Mouse (Mus musculus): Measurements from ENCODE around the gene Olfr147. TPM values are rescaled to one million over a fixed set of nuclear protein-coding genes. Genes with fewer than 3 reads are reported as not detected.

Gene Olfr147
- not detected for polyA plus RNA-seq (2014; fragmentation: Illumina TruSeq; extraction: RNeasy Lipid Tissue Mini Kit (QIAGEN cat#74804); ENCODE audit: low read depth, low replicate concordance)

GRCm38 (mm10) chr9:38401398-38401797 lies at the start of gene Olfr147:
Olfr147 (plus strand) TSS chr9:38401698.

DNA sequence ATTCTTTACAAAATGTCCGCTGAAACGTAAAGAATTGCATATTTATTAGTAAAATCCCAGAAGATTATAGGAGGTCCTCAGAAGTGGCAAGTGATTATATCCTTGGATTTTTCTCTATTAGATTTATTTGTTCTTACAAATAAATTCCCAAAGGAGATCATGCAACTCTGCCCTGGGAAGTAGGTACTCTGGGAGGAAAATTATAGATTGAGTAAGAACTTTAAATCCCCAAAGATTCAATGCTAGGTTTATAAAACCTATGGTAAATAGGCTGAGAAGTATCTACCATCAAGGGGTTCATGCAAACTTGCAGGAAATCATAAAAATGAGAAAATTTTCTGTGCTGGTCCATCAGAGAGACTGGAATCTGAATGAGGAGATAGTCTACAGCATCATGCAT lies 34.9 kb upstream of the Olfr147 start, which contains the start of gene Olfr250:
Gene Olfr250 (plus strand): TSS at position 301 of the 400 bp plus-strand sequence.

DNA sequence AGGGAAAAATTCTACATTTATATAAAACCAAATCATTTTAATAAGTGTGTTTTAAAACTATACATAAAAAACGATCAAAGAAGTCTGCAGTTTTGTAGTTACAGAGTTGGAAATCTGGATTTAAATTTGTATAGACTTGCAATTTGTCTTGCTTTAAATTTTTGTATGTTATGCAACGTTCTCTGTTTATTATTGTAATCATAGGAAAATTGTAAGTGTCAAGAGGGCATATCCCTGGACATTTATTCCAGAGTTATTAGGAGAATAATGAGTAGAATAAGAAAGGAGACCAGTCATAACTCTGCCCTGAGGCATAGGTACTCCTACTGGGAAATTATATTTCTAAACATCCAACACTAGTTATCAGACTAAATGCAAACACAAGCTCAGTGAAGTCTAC lies 24.7 kb upstream of the Olfr147 start, which contains the start of gene Olfr251:
Gene Olfr251 (plus strand): TSS at position 301 of the 400 bp plus-strand sequence.

DNA sequence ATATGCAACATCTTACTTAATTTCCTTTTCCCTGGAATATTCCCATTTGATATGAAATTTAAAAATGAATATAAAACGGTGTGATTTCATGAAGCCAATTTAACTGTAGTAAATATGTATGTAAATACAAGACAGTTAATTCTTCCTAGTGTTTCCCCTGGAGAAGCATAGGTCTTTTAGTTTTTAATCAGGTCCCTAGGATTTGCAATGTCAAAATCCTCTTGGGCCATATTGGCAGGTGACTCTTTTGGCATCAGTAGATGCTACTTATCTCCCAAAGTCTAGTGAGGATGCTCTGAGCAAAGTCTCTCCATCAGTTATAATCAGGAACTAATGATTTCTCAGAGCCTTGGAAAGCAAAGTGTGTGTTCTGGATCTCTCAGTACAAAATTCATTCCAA lies 27.7 kb downstream of the Olfr147 start, which contains the start of gene Olfr901:
Gene Olfr901 (plus strand): TSS at position 301 of the 400 bp plus-strand sequence.

DNA sequence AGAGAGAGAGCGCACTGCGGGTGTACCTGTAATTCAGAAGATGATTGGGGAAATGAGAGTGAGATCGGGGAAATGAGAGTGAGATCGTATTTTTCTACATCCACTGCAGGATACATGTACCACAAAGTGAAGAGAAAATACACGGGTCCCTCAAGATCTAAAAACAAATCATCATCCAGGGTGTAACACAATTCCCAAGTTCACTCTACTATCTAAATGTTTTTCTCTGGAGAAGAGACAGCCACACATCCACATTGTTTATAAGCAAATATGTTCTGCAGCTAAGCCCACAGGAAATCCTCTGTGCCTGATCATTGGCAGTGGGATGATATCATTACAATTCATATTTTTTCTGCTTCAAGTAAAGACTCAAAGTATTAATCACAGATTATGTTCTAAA lies 45.9 kb downstream of the Olfr147 start, which contains the start of gene Olfr902:
Gene Olfr902 (plus strand): TSS at position 301 of the 400 bp plus-strand sequence.

Other genes starting within 250 kb of the Olfr147 start
- gene Olfr891, start 220.9 kb upstream of the Olfr147 start, polyA plus RNA-seq (2014; fragmentation: Illumina TruSeq; extraction: RNeasy Lipid Tissue Mini Kit (QIAGEN cat#74804); ENCODE audit: low read depth, low replicate concordance) = not detected
- gene Olfr893, start 193.3 kb upstream of the Olfr147 start, polyA plus RNA-seq (2014; fragmentation: Illumina TruSeq; extraction: RNeasy Lipid Tissue Mini Kit (QIAGEN cat#74804); ENCODE audit: low read depth, low replicate concordance) = not detected
- gene Olfr894, start 183.6 kb upstream of the Olfr147 start, polyA plus RNA-seq (2014; fragmentation: Illumina TruSeq; extraction: RNeasy Lipid Tissue Mini Kit (QIAGEN cat#74804); ENCODE audit: low read depth, low replicate concordance) = not detected
- not detected for gene Olfr143, start 148.9 kb upstream of the Olfr147 start, polyA plus RNA-seq (2014; fragmentation: Illumina TruSeq; extraction: RNeasy Lipid Tissue Mini Kit (QIAGEN cat#74804); ENCODE audit: low read depth, low replicate concordance)
- gene Olfr895, start 133.8 kb upstream of the Olfr147 start, polyA plus RNA-seq (2014; fragmentation: Illumina TruSeq; extraction: RNeasy Lipid Tissue Mini Kit (QIAGEN cat#74804); ENCODE audit: low read depth, low replicate concordance) = not detected
- not detected for gene Olfr896-ps1, start 110.6 kb upstream of the Olfr147 start, polyA plus RNA-seq (2014; fragmentation: Illumina TruSeq; extraction: RNeasy Lipid Tissue Mini Kit (QIAGEN cat#74804); ENCODE audit: low read depth, low replicate concordance)
- gene Olfr25, start 72.6 kb upstream of the Olfr147 start, polyA plus RNA-seq (2014; fragmentation: Illumina TruSeq; extraction: RNeasy Lipid Tissue Mini Kit (QIAGEN cat#74804); ENCODE audit: low read depth, low replicate concordance) = not detected
- gene Olfr898, start 53.3 kb upstream of the Olfr147 start, polyA plus RNA-seq (2014; fragmentation: Illumina TruSeq; extraction: RNeasy Lipid Tissue Mini Kit (QIAGEN cat#74804); ENCODE audit: low read depth, low replicate concordance) = not detected
- gene Olfr250, start 34.8 kb upstream of the Olfr147 start, polyA plus RNA-seq (2014; fragmentation: Illumina TruSeq; extraction: RNeasy Lipid Tissue Mini Kit (QIAGEN cat#74804); ENCODE audit: low read depth, low replicate concordance) = not detected
- not detected for gene Olfr251, start 24.6 kb upstream of the Olfr147 start, polyA plus RNA-seq (2014; fragmentation: Illumina TruSeq; extraction: RNeasy Lipid Tissue Mini Kit (QIAGEN cat#74804); ENCODE audit: low read depth, low replicate concordance)
- gene Olfr901, start 27.8 kb downstream of the Olfr147 start, polyA plus RNA-seq (2014; fragmentation: Illumina TruSeq; extraction: RNeasy Lipid Tissue Mini Kit (QIAGEN cat#74804); ENCODE audit: low read depth, low replicate concordance) = not detected
- not detected for gene Olfr902, start 46.0 kb downstream of the Olfr147 start, polyA plus RNA-seq (2014; fragmentation: Illumina TruSeq; extraction: RNeasy Lipid Tissue Mini Kit (QIAGEN cat#74804); ENCODE audit: low read depth, low replicate concordance)
- not detected for gene Olfr904, start 61.4 kb downstream of the Olfr147 start, polyA plus RNA-seq (2014; fragmentation: Illumina TruSeq; extraction: RNeasy Lipid Tissue Mini Kit (QIAGEN cat#74804); ENCODE audit: low read depth, low replicate concordance)
- not detected for gene Olfr905, start 69.4 kb downstream of the Olfr147 start, polyA plus RNA-seq (2014; fragmentation: Illumina TruSeq; extraction: RNeasy Lipid Tissue Mini Kit (QIAGEN cat#74804); ENCODE audit: low read depth, low replicate concordance)
- not detected for gene Olfr906, start 85.4 kb downstream of the Olfr147 start, polyA plus RNA-seq (2014; fragmentation: Illumina TruSeq; extraction: RNeasy Lipid Tissue Mini Kit (QIAGEN cat#74804); ENCODE audit: low read depth, low replicate concordance)
- not detected for gene Olfr907, start 94.1 kb downstream of the Olfr147 start, polyA plus RNA-seq (2014; fragmentation: Illumina TruSeq; extraction: RNeasy Lipid Tissue Mini Kit (QIAGEN cat#74804); ENCODE audit: low read depth, low replicate concordance)
- not detected for gene Olfr911-ps1, start 119.9 kb downstream of the Olfr147 start, polyA plus RNA-seq (2014; fragmentation: Illumina TruSeq; extraction: RNeasy Lipid Tissue Mini Kit (QIAGEN cat#74804); ENCODE audit: low read depth, low replicate concordance)
- not detected for gene Olfr910, start 136.2 kb downstream of the Olfr147 start, polyA plus RNA-seq (2014; fragmentation: Illumina TruSeq; extraction: RNeasy Lipid Tissue Mini Kit (QIAGEN cat#74804); ENCODE audit: low read depth, low replicate concordance)
- not detected for gene Olfr912, start 178.5 kb downstream of the Olfr147 start, polyA plus RNA-seq (2014; fragmentation: Illumina TruSeq; extraction: RNeasy Lipid Tissue Mini Kit (QIAGEN cat#74804); ENCODE audit: low read depth, low replicate concordance)
- not detected for gene Olfr913, start 191.1 kb downstream of the Olfr147 start, polyA plus RNA-seq (2014; fragmentation: Illumina TruSeq; extraction: RNeasy Lipid Tissue Mini Kit (QIAGEN cat#74804); ENCODE audit: low read depth, low replicate concordance)
- gene Olfr914, start 203.4 kb downstream of the Olfr147 start, polyA plus RNA-seq (2014; fragmentation: Illumina TruSeq; extraction: RNeasy Lipid Tissue Mini Kit (QIAGEN cat#74804); ENCODE audit: low read depth, low replicate concordance) = not detected